Mouse (Mus musculus) small intestine, adult 2 months (tissue): ENCODE data around the gene Mon1a. TPM values are rescaled to one million over a fixed set of nuclear protein-coding genes. Genes with fewer than 3 reads are reported as not detected.

Source experiments
- H3K27ac ChIP-seq: fragments of 200-500 bp; 2 replicates; pipeline ENCODE4 v1.5.1; 2012; ENCODE audit warnings: low read depth, low read length, control low read depth, inconsistent platforms; ENCODE audit not compliant: insufficient read depth
- H3K27me3 ChIP-seq: fragments of 200-500 bp; 2 replicates; pipeline ENCODE4 v1.6.1; 2012; ENCODE audit warnings: mild to moderate bottlenecking, moderate library complexity, low read length, inconsistent platforms; ENCODE audit not compliant: control insufficient read depth, insufficient read depth
- H3K36me3 ChIP-seq: fragments of 200-500 bp; 2 replicates; pipeline ENCODE4 v1.6.1; 2012; ENCODE audit warnings: mild to moderate bottlenecking, low read length, control low read depth, inconsistent platforms; ENCODE audit not compliant: control insufficient read depth, insufficient read depth
- H3K4me1 ChIP-seq: fragments of 200-500 bp; 2 replicates; pipeline ENCODE4 v1.6.1; 2012; ENCODE audit warnings: low read length, inconsistent platforms, mixed read lengths; ENCODE audit not compliant: control insufficient read depth, insufficient read depth, insufficient read length
- H3K4me3 ChIP-seq: fragments of 200-500 bp; 2 replicates; pipeline ENCODE4 v1.5.1; 2012; ENCODE audit warnings: low read depth, mild to moderate bottlenecking, control low read depth, inconsistent platforms, low read length, moderate library complexity
- CTCF ChIP-seq: fragments of 200-500 bp; IDR thresholded peaks from 2 replicates; pipeline ENCODE4 v1.5.1; 2012; ENCODE audit warnings: low read depth, mild to moderate bottlenecking, control low read depth, inconsistent platforms, low read length, moderate library complexity, mixed read lengths; ENCODE audit not compliant: insufficient replicate concordance, insufficient read length; ENCODE audit errors: extremely low read depth
- POLR2A ChIP-seq: fragments of 200-500 bp; IDR thresholded peaks from 2 replicates; pipeline ENCODE4 v1.6.1; 2012; ENCODE audit warnings: low read depth, mild to moderate bottlenecking, control low read depth, inconsistent platforms, low read length, moderate library complexity
- WGBS: fragments of 180-500 bp; shearing (Covaris S2); methylation state at CpG from one replicate; pipeline ENCODE4 v1.1.7; 2018; 5-methylcytosine and 5-hydroxymethylcytosine counted together
- polyA plus RNA-seq: library from polyadenylated mRNA; depleted of rRNA; stranded (reverse); fragments of >200 nt; gene quantifications from 2 replicates; pipeline ENCODE4 v1.2.3, GENCODE M21; 2012; rRNA removed

The Mon1a gene
- polyA plus RNA-seq, 1 experiment = 147 TPM

DNA sequence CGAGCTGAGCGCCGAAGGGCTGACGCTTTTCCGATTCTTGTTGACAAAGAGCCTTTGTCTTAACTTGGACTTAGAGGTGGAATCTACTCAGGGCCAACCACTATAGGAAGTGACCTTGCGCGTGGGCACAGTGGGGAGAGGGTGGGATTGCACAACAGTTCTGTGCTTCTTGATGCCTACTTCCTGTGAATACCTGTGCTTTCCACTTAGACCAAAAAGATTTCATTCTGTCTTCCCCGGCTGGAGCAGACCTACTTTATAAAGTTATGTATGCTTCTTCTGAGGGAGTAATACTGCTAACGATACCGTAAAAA lies 61.9 kb downstream of the Mon1a start, which contains the start of gene Traip:
Gene Traip (plus strand): TSS at position 215 of the 314 bp plus-strand sequence.
- Histone ChIP-seq H3K27me3 (no peaks in the 10 kb centered on the region), H3K27ac (no peak within 1 kb of the TSS), H3K4me1 (no peaks in the 10 kb centered on the region; the same call in 1 of the 2 replicates), H3K4me3 (peak within 1 kb of the TSS; percentile 75), H3K36me3 (no peaks in the 10 kb centered on the region)
- no peak for TF ChIP-seq POLR2A
- no peak for TF ChIP-seq CTCF
- 84% methylated on average over 10 of the region's 10 CpGs for whole genome bisulfite sequencing

- 21% methylated on average over 45 of the region's 45 CpGs for WGBS
Observed at GRCm38 (mm10) chr9:107950460-107951355, 62.8 kb downstream of the Mon1a start.

More at GRCm38 (mm10) chr9:107950460-107951355, 62.8 kb downstream of the Mon1a start:
- no peaks in the 10 kb centered on the region; the same call in 1 of the 2 replicates for H3K4me1 ChIP-seq
- H3K27ac ChIP-seq = no peak overlapping the region
- H3K36me3 ChIP-seq = no peaks in the 10 kb centered on the region
- peak overlapping the region; percentile 75 for H3K4me3 ChIP-seq
- TF ChIP-seq POLR2A (peak; percentile 56; the same call in 1 of the 2 replicates), CTCF (no peak)
- H3K27me3 ChIP-seq = no peaks in the 10 kb centered on the region

Other genes starting within 250 kb of the Mon1a start
- 2.8 and 48.7 TPM in 2 replicates for gene Slc38a3, start 218.6 kb upstream of the Mon1a start, polyA plus RNA-seq
- 0.13 and 0.17 TPM in 2 replicates for gene Gnat1, start 208.4 kb upstream of the Mon1a start, polyA plus RNA-seq
- 24.2 and 30.7 TPM in 2 replicates for gene Sema3f, start 177.7 kb upstream of the Mon1a start, polyA plus RNA-seq
- 18.0 and 48.9 TPM in 2 replicates for gene Rbm5, start 117.2 kb upstream of the Mon1a start, polyA plus RNA-seq
- 4.2 and 16.4 TPM in 2 replicates for gene Rbm6, start 14.9 kb upstream of the Mon1a start, polyA plus RNA-seq
- gene Mst1r, start 18.7 kb downstream of the Mon1a start, polyA plus RNA-seq = 46.4 and 94.7 TPM in 2 replicates
- not detected in 2 replicates for gene Actl11, start 40.3 kb downstream of the Mon1a start, polyA plus RNA-seq
- gene Camkv, start 47.5 kb downstream of the Mon1a start, polyA plus RNA-seq = 0.35 TPM in 1 of 2 replicates, not detected in the other
- 0.74 and 1.5 TPM in 2 replicates for gene Traip, start 62.0 kb downstream of the Mon1a start, polyA plus RNA-seq
- gene Uba7, start 87.4 kb downstream of the Mon1a start, polyA plus RNA-seq = 67.0 and 131 TPM in 2 replicates
- gene Gm20661, start 94.9 kb downstream of the Mon1a start, polyA plus RNA-seq = not detected in 2 replicates
- 3.1 and 6.0 TPM in 2 replicates for gene Inka1, start 97.7 kb downstream of the Mon1a start, polyA plus RNA-seq
- gene Cdhr4, start 104.3 kb downstream of the Mon1a start, polyA plus RNA-seq = 1.3 and 2.3 TPM in 2 replicates
- gene Gm20662, start 108.2 kb downstream of the Mon1a start, polyA plus RNA-seq = 0.46 TPM in 1 of 2 replicates, not detected in the other
- gene Ip6k1, start 114.3 kb downstream of the Mon1a start, polyA plus RNA-seq = 70.7 and 160 TPM in 2 replicates
- gene Gmppb, start 161.1 kb downstream of the Mon1a start, polyA plus RNA-seq = 34.5 and 56.7 TPM in 2 replicates
- 6.1 and 12.0 TPM in 2 replicates for gene Amigo3, start 165.0 kb downstream of the Mon1a start, polyA plus RNA-seq
- gene Mst1, start 192.3 kb downstream of the Mon1a start, polyA plus RNA-seq = 0.18 and 0.35 TPM in 2 replicates
- gene Rnf123, start 195.2 kb downstream of the Mon1a start, polyA plus RNA-seq = 48.3 and 86.7 TPM in 2 replicates
- 127 and 189 TPM in 2 replicates for gene Apeh, start 206.5 kb downstream of the Mon1a start, polyA plus RNA-seq